Mouse (Mus musculus): ENCODE data around the gene Lif. TPM values are rescaled to one million over a fixed set of nuclear protein-coding genes. Genes with fewer than 3 reads are reported as not detected.

The Lif gene
- total and polyA plus RNA-seq, 3 experiments, result 0.02 to 1.2 (median 0.75) TPM

GRCm38 (mm10) chr11:4215061-4215460 lies 42.3 kb upstream of the Lif start:
- ATAC-seq (ENCODE audit: extremely low read depth, insufficient number of reproducible peaks, low FRiP score, poor library complexity, severe bottlenecking) (no peak), DNase-seq (ENCODE audit: low spot score) (no peak)

DNA sequence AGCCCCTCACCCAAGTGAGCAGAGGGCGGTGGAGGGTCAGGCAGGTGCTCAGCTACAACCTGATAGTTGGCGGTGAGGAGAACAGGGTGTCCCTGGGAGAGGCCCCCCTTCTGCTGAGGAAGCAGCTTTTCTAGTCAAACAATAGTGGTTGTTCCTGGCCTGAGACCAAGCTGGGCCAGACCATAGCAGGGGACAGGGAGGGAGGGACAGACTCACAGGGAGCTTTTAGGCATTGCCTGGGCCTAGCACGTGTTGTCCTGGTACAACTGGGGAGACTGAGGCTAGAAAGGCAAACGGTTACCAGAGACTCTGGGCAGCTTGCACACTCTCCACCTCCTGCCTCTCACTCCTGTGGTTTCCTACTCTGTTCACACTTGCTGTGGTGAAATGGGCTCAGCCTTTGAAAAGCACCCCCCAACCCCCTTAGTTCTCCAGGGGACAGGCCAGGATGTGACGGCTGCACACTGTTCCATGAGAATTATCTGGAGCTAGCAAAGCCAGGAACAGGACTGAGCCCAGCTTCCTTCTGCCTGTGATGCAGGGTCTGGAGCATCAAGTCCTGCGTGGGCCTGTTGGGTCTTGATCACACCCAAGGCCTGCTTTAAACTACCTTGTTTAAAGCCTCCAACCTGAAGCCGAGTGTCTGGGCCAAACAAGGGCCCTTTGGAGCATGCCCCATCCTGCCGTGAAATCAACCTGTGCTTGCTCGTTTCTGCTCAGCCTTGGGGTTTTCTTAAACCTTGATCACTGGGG lies 40.9 kb upstream of the Lif start:
- Histone ChIP-seq H3K4me1 (ENCODE audit: insufficient read depth, low read depth, low read length) (peaks cover 50% of the 10 kb centered on the region), H3K9me3 (replicated peaks) (no peaks in the 10 kb centered on the region), H3K36me3 (replicated peaks) (peaks cover 66% of the 10 kb centered on the region), H3K27me3 (ENCODE audit: insufficient read depth, low read length) (peaks cover 2% of the 10 kb centered on the region; the same call in 1 of the 2 replicates), H3K4me3 (ENCODE audit: low read depth, low read length) (no peak overlapping the region)
- no peak for DNase-seq (ENCODE audit: low spot score)
- no peak for ATAC-seq (ENCODE audit: extremely low read depth, insufficient number of reproducible peaks, low FRiP score, poor library complexity, severe bottlenecking)
- TF ChIP-seq POLR2AphosphoS5 (IDR thresholded peaks at IDR 0.05; ENCODE audit: insufficient replicate concordance, low read depth, low read length), result no peak
- TF ChIP-seq CTCF (IDR thresholded peaks at IDR 0.05; ENCODE audit: low read depth, low read length), result no peak
- TF ChIP-seq TAL1 (conservative IDR thresholded peaks at IDR 0.05; ENCODE audit: low read depth, low read length), result no peak
- TF ChIP-seq GATA2 (IDR thresholded peaks at IDR 0.05; ENCODE audit: borderline replicate concordance, low read depth, low read length), result no peak
- no peak for TF ChIP-seq GATA1 (IDR thresholded peaks at IDR 0.05; ENCODE audit: borderline replicate concordance, low read length)

More at GRCm38 (mm10) chr11:4215061-4215460, 42.3 kb upstream of the Lif start:
- Histone ChIP-seq H3K4me1 (ENCODE audit: insufficient read depth, low read depth, low read length) (peaks cover 37% of the 10 kb centered on the region), H3K36me3 (replicated peaks) (peaks cover 69% of the 10 kb centered on the region), H3K9me3 (replicated peaks) (no peaks in the 10 kb centered on the region), H3K27me3 (ENCODE audit: insufficient read depth, low read length) (peaks cover 2% of the 10 kb centered on the region; the same call in 1 of the 2 replicates), H3K4me3 (ENCODE audit: low read depth, low read length) (no peak overlapping the region)
- TF ChIP-seq POLR2AphosphoS5 (IDR thresholded peaks at IDR 0.05; ENCODE audit: insufficient replicate concordance, low read depth, low read length) (no peak), GATA1 (IDR thresholded peaks at IDR 0.05; ENCODE audit: borderline replicate concordance, low read length) (no peak), TAL1 (conservative IDR thresholded peaks at IDR 0.05; ENCODE audit: low read depth, low read length) (no peak), CTCF (IDR thresholded peaks at IDR 0.05; ENCODE audit: low read depth, low read length) (no peak), GATA2 (IDR thresholded peaks at IDR 0.05; ENCODE audit: borderline replicate concordance, low read depth, low read length) (no peak)

GRCm38 (mm10) chr11:4217914-4218629 lies 39.3 kb upstream of the Lif start, which contains the start of gene Castor1:
TSS of gene Castor1 (plus strand) at chr11:4218225.
- ATAC-seq (ENCODE audit: extremely low read depth, insufficient number of reproducible peaks, low FRiP score, poor library complexity, severe bottlenecking), result peak; percentile 91
- peak; percentile 91 for DNase-seq (ENCODE audit: low spot score)
- H3K4me3 ChIP-seq (ENCODE audit: low read depth, low read length), result peak within 1 kb of the TSS; percentile 74
- TF ChIP-seq TAL1 (conservative IDR thresholded peaks at IDR 0.05; ENCODE audit: low read depth, low read length) (no peak), CTCF (IDR thresholded peaks at IDR 0.05; ENCODE audit: low read depth, low read length) (no peak), POLR2AphosphoS5 (IDR thresholded peaks at IDR 0.05; ENCODE audit: insufficient replicate concordance, low read depth, low read length) (no peak), GATA2 (IDR thresholded peaks at IDR 0.05; ENCODE audit: borderline replicate concordance, low read depth, low read length) (no peak), GATA1 (IDR thresholded peaks at IDR 0.05; ENCODE audit: borderline replicate concordance, low read length) (no peak)
- H3K36me3 ChIP-seq (replicated peaks), result peaks cover 53% of the 10 kb centered on the region
- no peaks in the 10 kb centered on the region for H3K9me3 ChIP-seq (replicated peaks)
- peaks cover 63% of the 10 kb centered on the region for H3K4me1 ChIP-seq (ENCODE audit: insufficient read depth, low read depth, low read length)
- H3K27me3 ChIP-seq (ENCODE audit: insufficient read depth, low read length), result peaks cover 2% of the 10 kb centered on the region; the same call in 1 of the 2 replicates

GRCm38 (mm10) chr11:4218637-4219036 lies 38.7 kb upstream of the Lif start:
- TF ChIP-seq POLR2AphosphoS5 (IDR thresholded peaks at IDR 0.05; ENCODE audit: insufficient replicate concordance, low read depth, low read length), result no peak
- no peak for TF ChIP-seq CTCF (IDR thresholded peaks at IDR 0.05; ENCODE audit: low read depth, low read length)
- no peak for TF ChIP-seq GATA2 (IDR thresholded peaks at IDR 0.05; ENCODE audit: borderline replicate concordance, low read depth, low read length)
- TF ChIP-seq TAL1 (conservative IDR thresholded peaks at IDR 0.05; ENCODE audit: low read depth, low read length), result no peak
- TF ChIP-seq GATA1 (IDR thresholded peaks at IDR 0.05; ENCODE audit: borderline replicate concordance, low read length), result no peak
- DNase-seq (ENCODE audit: low spot score), result no peak
- Histone ChIP-seq H3K4me1 (ENCODE audit: insufficient read depth, low read depth, low read length) (peaks cover 68% of the 10 kb centered on the region), H3K27me3 (ENCODE audit: insufficient read depth, low read length) (peaks cover 2% of the 10 kb centered on the region; the same call in 1 of the 2 replicates), H3K4me3 (ENCODE audit: low read depth, low read length) (peak overlapping the region; percentile 74), H3K9me3 (replicated peaks) (no peaks in the 10 kb centered on the region), H3K36me3 (replicated peaks) (peaks cover 48% of the 10 kb centered on the region)
- ATAC-seq (ENCODE audit: extremely low read depth, insufficient number of reproducible peaks, low FRiP score, poor library complexity, severe bottlenecking), result no peak

DNA sequence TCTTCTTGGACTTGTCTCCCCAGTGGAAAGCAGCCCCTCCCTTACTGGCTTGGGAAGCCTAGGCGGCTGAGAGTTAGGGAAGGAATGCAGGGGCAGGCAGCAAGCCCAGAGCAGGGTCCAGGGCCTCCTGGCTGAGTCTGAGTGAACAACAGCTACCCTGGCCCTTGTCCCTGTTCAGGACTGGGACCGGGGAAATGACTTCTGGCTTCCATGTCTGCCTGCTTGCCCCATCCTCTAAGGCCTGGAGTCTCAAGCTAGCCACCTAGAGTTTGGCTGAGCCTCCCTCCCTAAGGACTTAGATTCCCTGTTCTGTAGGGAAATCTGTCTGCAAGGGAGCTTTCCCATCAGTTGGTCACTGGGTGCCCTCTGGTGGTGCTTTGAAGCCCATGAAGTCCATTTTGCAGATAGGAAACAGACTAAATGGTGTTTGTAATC lies 38.0 kb upstream of the Lif start:
- peaks cover 2% of the 10 kb centered on the region; the same call in 1 of the 2 replicates for H3K27me3 ChIP-seq (ENCODE audit: insufficient read depth, low read length)
- peaks cover 74% of the 10 kb centered on the region for H3K4me1 ChIP-seq (ENCODE audit: insufficient read depth, low read depth, low read length)
- H3K9me3 ChIP-seq (replicated peaks), result no peaks in the 10 kb centered on the region
- ATAC-seq (ENCODE audit: extremely low read depth, insufficient number of reproducible peaks, low FRiP score, poor library complexity, severe bottlenecking), result no peak
- H3K36me3 ChIP-seq (replicated peaks), result peaks cover 41% of the 10 kb centered on the region
- TF ChIP-seq GATA1 (IDR thresholded peaks at IDR 0.05; ENCODE audit: borderline replicate concordance, low read length), result no peak
- TF ChIP-seq CTCF (IDR thresholded peaks at IDR 0.05; ENCODE audit: low read depth, low read length), result peak; percentile 32; the same call in 1 of the 2 replicates
- TF ChIP-seq POLR2AphosphoS5 (IDR thresholded peaks at IDR 0.05; ENCODE audit: insufficient replicate concordance, low read depth, low read length), result no peak
- TF ChIP-seq GATA2 (IDR thresholded peaks at IDR 0.05; ENCODE audit: borderline replicate concordance, low read depth, low read length), result no peak
- no peak for TF ChIP-seq TAL1 (conservative IDR thresholded peaks at IDR 0.05; ENCODE audit: low read depth, low read length)
- no peak overlapping the region for H3K4me3 ChIP-seq (ENCODE audit: low read depth, low read length)
- peak; percentile 39 for DNase-seq (ENCODE audit: low spot score)
